ENCODE assay signal across 27 mouse cellular contexts in the genomic region with DNA sequence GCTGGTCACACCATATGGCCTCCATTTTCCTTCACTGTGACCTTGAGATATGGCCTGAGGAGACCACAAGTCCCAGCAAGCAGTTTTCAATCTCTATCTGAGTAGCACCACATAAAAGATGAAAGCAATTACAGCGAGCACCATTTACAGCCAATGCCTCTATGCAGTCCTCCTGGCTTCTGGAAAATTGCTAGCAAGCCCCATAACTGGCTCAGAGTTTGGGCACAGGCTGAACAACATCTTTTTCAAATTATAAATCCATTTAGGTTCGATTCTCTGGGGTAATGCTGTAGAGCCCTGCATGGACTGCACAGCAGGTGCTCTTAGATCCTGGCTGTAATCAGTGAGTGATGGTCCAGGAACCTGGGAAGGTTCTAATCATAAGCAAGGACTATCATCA. TPM values are rescaled to one million over a fixed set of nuclear protein-coding genes. Genes with fewer than 3 reads are reported as not detected.
DNase-seq lines count a peak whose midpoint lies in the region; ATAC-seq lines count a peak whose summit lies in the region.
"Had no signal": no experiment of that assay in that cellular context is flagged by ENCODE, and none has a peak within 500 bp of the region (broad histone marks: within the 10 kb centered on the region; RNA-seq: fewer than 3 reads in every experiment).

No protein-coding gene starts in this region.

- H3K36me3 ChIP-seq in hindbrain, embryonic 15.5 days, result no peaks in the 10 kb centered on the region
- H3K36me3 ChIP-seq in hindbrain, embryonic 10.5 days, result no peaks in the 10 kb centered on the region
- no peaks in the 10 kb centered on the region for H3K36me3 ChIP-seq in limb, embryonic 13.5 days
- H3K36me3 ChIP-seq: heart, embryonic 13.5 days; midbrain, embryonic 10.5 days; midbrain, embryonic 15.5 days; stomach, embryonic 15.5 days had no signal

- H3K4me3 ChIP-seq in hindbrain, embryonic 15.5 days, result no peak overlapping the region
- H3K4me3 ChIP-seq in hindbrain, embryonic 10.5 days, result no peak overlapping the region
- no peak overlapping the region for H3K4me3 ChIP-seq in limb, embryonic 13.5 days
- H3K4me3 ChIP-seq: heart, embryonic 13.5 days; midbrain, embryonic 10.5 days; midbrain, embryonic 15.5 days; stomach, embryonic 15.5 days had no signal

- DNase-seq in hindbrain, embryonic 10.5 days (ENCODE audit: low spot score), result no peak
- peak; percentile 52 for DNase-seq in embryo, embryonic 11 days
- peak; percentile 87 for DNase-seq in forelimb bud, embryonic 11.5 days (ENCODE audit: low read depth, low spot score)
- DNase-seq in cerebellum, postnatal 25 days, result no peak
- DNase-seq in natural killer cell, adult 2 months (ENCODE audit: low spot score in 2 of 2), result no peak
- no peak for DNase-seq in heart, postnatal 4 days
- DNase-seq: adrenal gland, postnatal 14 days; cerebellum, adult 2 months; cerebellum, postnatal 14 days; heart, postnatal 10 days; kidney, postnatal 25 days; liver; lung, adult 2 months; lung, postnatal 10 days; right cerebral cortex, adult 18-20 months had no signal

- H3K4me2 ChIP-seq in hindbrain, embryonic 15.5 days, result no peak overlapping the region
- H3K4me2 ChIP-seq in limb, embryonic 13.5 days (replicated peaks), result no peak overlapping the region
- H3K4me2 ChIP-seq: heart, embryonic 13.5 days; midbrain, embryonic 15.5 days; stomach, embryonic 15.5 days had no signal

- no peaks in the 10 kb centered on the region for H3K27me3 ChIP-seq in hindbrain, embryonic 15.5 days
- no peaks in the 10 kb centered on the region for H3K27me3 ChIP-seq in hindbrain, embryonic 10.5 days (ENCODE audit: insufficient read depth, poor library complexity, severe bottlenecking)
- peaks cover 59% of the 10 kb centered on the region for H3K27me3 ChIP-seq in limb, embryonic 13.5 days
- H3K27me3 ChIP-seq: heart, embryonic 13.5 days; midbrain, embryonic 15.5 days had no signal

- 63% methylated on average over 2 of the region's 2 CpGs for WGBS in hindbrain, embryonic 15.5 days
- WGBS in hindbrain, embryonic 10.5 days, result 63% methylated on average over 2 of the region's 2 CpGs
- WGBS in limb, embryonic 13.5 days, result 12% methylated on average over 2 of the region's 2 CpGs

- peak; percentile 42; the same call in 1 of the 2 replicates for ATAC-seq in hindbrain, embryonic 15.5 days (ENCODE audit: low FRiP score, low read depth)
- peak; percentile 75 for ATAC-seq in limb, embryonic 13.5 days (ENCODE audit: low FRiP score, low read depth)
- ATAC-seq: CD4-positive, CD25-positive, alpha-beta regulatory T cell, adult 4 months; forebrain, embryonic 16.5 days; intestine, postnatal 0 days had no signal

- no peak overlapping the region for H3K27ac ChIP-seq in hindbrain, embryonic 15.5 days (replicated peaks)
- no peak overlapping the region for H3K27ac ChIP-seq in hindbrain, embryonic 10.5 days
- no peak overlapping the region for H3K27ac ChIP-seq in limb, embryonic 13.5 days
- H3K27ac ChIP-seq: heart, embryonic 13.5 days; liver, embryonic 14.5 days; macrophage; midbrain, embryonic 10.5 days; midbrain, embryonic 15.5 days; stomach, embryonic 15.5 days had no signal

- no peak overlapping the region for H3K9ac ChIP-seq in hindbrain, embryonic 15.5 days
- H3K9ac ChIP-seq in limb, embryonic 13.5 days, result no peak overlapping the region
- H3K9ac ChIP-seq: heart, embryonic 13.5 days; liver, embryonic 14.5 days; midbrain, embryonic 15.5 days; stomach, embryonic 15.5 days had no signal

- no peaks in the 10 kb centered on the region for H3K4me1 ChIP-seq in hindbrain, embryonic 15.5 days (replicated peaks)
- H3K4me1 ChIP-seq in hindbrain, embryonic 10.5 days (replicated peaks), result peaks cover 11% of the 10 kb centered on the region
- peaks cover 16% of the 10 kb centered on the region for H3K4me1 ChIP-seq in limb, embryonic 13.5 days
- H3K4me1 ChIP-seq: heart, embryonic 13.5 days; midbrain, embryonic 15.5 days; stomach, embryonic 15.5 days had no signal

- no peaks in the 10 kb centered on the region for H3K9me3 ChIP-seq in hindbrain, embryonic 15.5 days
- H3K9me3 ChIP-seq in hindbrain, embryonic 10.5 days, result no peaks in the 10 kb centered on the region
- H3K9me3 ChIP-seq in limb, embryonic 13.5 days, result no peaks in the 10 kb centered on the region
- H3K9me3 ChIP-seq: heart, embryonic 13.5 days; midbrain, embryonic 10.5 days; midbrain, embryonic 15.5 days; stomach, embryonic 15.5 days had no signal

RNA-seq across cellular contexts. Expression of a gene that starts 47.1 kb away (rescaled TPM):
- polyA plus RNA-seq in hindbrain, embryonic 15.5 days (2015; fragmentation: Nextera tagmentation; extraction: Ambion mirVana), result 1.4 and 2.0 TPM in 2 replicates
- polyA plus RNA-seq in hindbrain, embryonic 10.5 days (2016; fragmentation: Nextera tagmentation; extraction: Ambion mirVana), result 2.9 and 3.7 TPM in 2 replicates
- polyA plus RNA-seq in limb, embryonic 13.5 days (2015; fragmentation: Nextera tagmentation; extraction: Ambion mirVana), result 5.1 and 6.8 TPM in 2 replicates
- 10 to 100 TPM in 1 of 2 experiments, 1 to 10 TPM in 1; 8.7 to 10.1 TPM for total RNA-seq in heart, postnatal 4 days (2021)
- total RNA-seq: neutrophil, adult 5-6 weeks had no signal
- polyA plus RNA-seq: CD4-positive, CD25-positive, alpha-beta regulatory T cell, adult 4 months; macrophage had no signal

Comparison
In these comparisons a context has a peak if more than half of its experiments do, and no peak if none do; other contexts are left out.
1. DNase-seq: peak in embryo, embryonic 11 days (single experiment) and forelimb bud, embryonic 11.5 days (single experiment); none in hindbrain, embryonic 10.5 days (single experiment), cerebellum, postnatal 25 days (0 of 2), natural killer cell, adult 2 months (0 of 2) and heart, postnatal 4 days (single experiment).